12 mouse cellular contexts compared by ENCODE assay signal in the genomic region with DNA sequence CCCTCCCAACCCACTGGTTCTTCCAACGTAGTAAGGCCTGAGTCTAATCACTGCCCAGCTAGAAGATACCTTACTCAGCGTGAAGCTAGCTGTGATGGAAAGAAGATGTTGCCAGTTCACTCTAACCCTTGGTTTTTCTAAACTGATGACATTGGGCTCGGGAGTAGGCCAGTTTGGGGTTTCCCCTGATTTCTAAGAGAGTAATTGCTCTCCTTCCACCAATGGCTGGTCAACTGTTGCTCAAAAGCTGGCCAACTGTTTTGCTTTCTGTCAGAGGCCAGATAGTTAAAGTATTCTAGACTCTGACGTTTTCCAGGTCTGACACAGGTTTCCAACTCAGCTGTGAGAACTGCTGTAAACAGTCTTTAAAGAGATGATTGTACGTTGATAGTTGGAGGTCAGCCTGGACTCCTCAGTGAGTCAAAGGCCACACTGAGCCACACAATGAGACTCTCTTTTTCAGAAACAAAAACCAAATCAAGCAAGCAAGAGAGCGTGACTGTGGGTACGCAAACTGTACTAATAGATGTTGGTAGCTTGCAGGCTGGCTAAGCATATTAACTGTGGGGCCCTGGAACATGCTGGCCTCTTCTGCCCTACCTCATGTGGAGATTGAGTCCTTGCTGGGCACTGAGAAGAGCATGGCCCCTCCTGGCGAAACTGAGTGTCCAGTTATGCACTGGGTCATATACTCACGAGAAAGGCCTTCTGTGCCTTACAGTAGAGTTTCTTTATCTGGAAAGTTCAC. TPM values are rescaled to one million over a fixed set of nuclear protein-coding genes. Genes with fewer than 3 reads are reported as not detected.
DNase-seq lines count a peak whose midpoint lies in the region; ATAC-seq and TF ChIP-seq lines count a peak whose summit lies in the region.
"Had no signal": no experiment of that assay in that cellular context is flagged by ENCODE, and none has a peak within 500 bp of the region (broad histone marks: within the 10 kb centered on the region; RNA-seq: fewer than 3 reads in every experiment).

No protein-coding gene starts in this region.

- no peak for DNase-seq in heart, postnatal 25 days (ENCODE audit: low spot score)
- peak; percentile 53 for DNase-seq in induced T-regulatory cell, adult 2 months (ENCODE audit: low read depth)
- no peak for DNase-seq in liver, postnatal 0 days
- no peak for DNase-seq in layer of hippocampus, adult 2 months (ENCODE audit: low spot score in 2 of 2)
- no peak for DNase-seq in gastrocnemius, adult 18-20 months (ENCODE audit: low spot score)
- DNase-seq: cerebellum, adult 9-10 months; right cerebral cortex, postnatal 4 days; thymus, postnatal 4 days had no signal

- H3K4me2 ChIP-seq in heart, embryonic 13.5 days = peak overlapping the region; percentile 78
- peak overlapping the region; percentile 58 for H3K4me2 ChIP-seq in liver, postnatal 0 days (ENCODE audit: low read depth, low read length)

- peaks cover 62% of the 10 kb centered on the region for H3K4me1 ChIP-seq in heart, embryonic 13.5 days
- peaks cover 80% of the 10 kb centered on the region for H3K4me1 ChIP-seq in megakaryocyte, embryonic 14.5 days
- peaks cover 38% of the 10 kb centered on the region for H3K4me1 ChIP-seq in liver, postnatal 0 days (ENCODE audit: insufficient read depth)

- intact Hi-C loops in heart, postnatal 25 days (cut with DNase I) = no loop called here

- 59% methylated on average over 9 of the region's 9 CpGs for WGBS in heart, embryonic 13.5 days
- 54% methylated on average over 9 of the region's 9 CpGs for WGBS in liver, postnatal 0 days (ENCODE audit: insufficient replicate concordance)

- H3K27ac ChIP-seq in heart, embryonic 13.5 days (replicated peaks) = peak overlapping the region; percentile 24; the same call in 1 of the 2 replicates
- H3K27ac ChIP-seq in liver, postnatal 0 days (ENCODE audit: low read depth) = peak overlapping the region; percentile 77
- H3K27ac ChIP-seq in layer of hippocampus, adult 2 months = no peak overlapping the region

- H3K36me3 ChIP-seq in heart, embryonic 13.5 days = no peaks in the 10 kb centered on the region
- no peaks in the 10 kb centered on the region for H3K36me3 ChIP-seq in megakaryocyte, embryonic 14.5 days (replicated peaks; ENCODE audit: low read length)
- H3K36me3 ChIP-seq in liver, postnatal 0 days (replicated peaks; ENCODE audit: insufficient read depth, low read length) = no peaks in the 10 kb centered on the region

- TF ChIP-seq CTCF in liver, postnatal 0 days (IDR thresholded peaks at IDR 0.05; ENCODE audit: low read depth) = no peak
- TF ChIP-seq CTCF in layer of hippocampus, adult 2 months (conservative IDR thresholded peaks at IDR 0.05) = no peak

- H3K9ac ChIP-seq in heart, embryonic 13.5 days = peak overlapping the region; percentile 54; the same call in 1 of the 2 replicates
- peak overlapping the region; percentile 26; the same call in 1 of the 2 replicates for H3K9ac ChIP-seq in liver, postnatal 0 days (replicated peaks)

- H3K4me3 ChIP-seq in heart, embryonic 13.5 days = peak overlapping the region; percentile 34
- peak overlapping the region; percentile 34 for H3K4me3 ChIP-seq in megakaryocyte, embryonic 14.5 days (replicated peaks)
- no peak overlapping the region for H3K4me3 ChIP-seq in liver, postnatal 0 days (ENCODE audit: low read depth, low read length)
- H3K4me3 ChIP-seq in layer of hippocampus, adult 2 months = no peak overlapping the region; the same call in 1 of the 2 replicates
- H3K4me3 ChIP-seq: erythroblast, embryonic 14.5 days had no signal

- no peaks in the 10 kb centered on the region for H3K9me3 ChIP-seq in heart, embryonic 13.5 days
- H3K9me3 ChIP-seq in megakaryocyte, embryonic 14.5 days = no peaks in the 10 kb centered on the region
- H3K9me3 ChIP-seq in liver, postnatal 0 days (ENCODE audit: low read length) = no peaks in the 10 kb centered on the region

- no peak for TF ChIP-seq EP300 in liver, postnatal 0 days (IDR thresholded peaks at IDR 0.05; ENCODE audit: low read depth)

- no peak for ATAC-seq in heart, embryonic 13.5 days (ENCODE audit: extremely low read depth, insufficient number of reproducible peaks, low FRiP score, low TSS enrichment)
- ATAC-seq in megakaryocyte, adult 5-6 weeks (ENCODE audit: poor library complexity, severe bottlenecking) = no peak
- peak; percentile 25 for ATAC-seq in liver, postnatal 0 days

- H3K27me3 ChIP-seq in heart, embryonic 13.5 days (replicated peaks) = peaks cover 9% of the 10 kb centered on the region; the same call in 1 of the 2 replicates
- no peaks in the 10 kb centered on the region for H3K27me3 ChIP-seq in megakaryocyte, embryonic 14.5 days (replicated peaks)
- H3K27me3 ChIP-seq in liver, postnatal 0 days (ENCODE audit: insufficient read depth, low read length) = peaks cover 13% of the 10 kb centered on the region

RNA-seq across cellular contexts. Expression of a gene that starts 2.9 kb away (rescaled TPM):
- 2.4 and 2.7 TPM in 2 replicates for polyA plus RNA-seq in heart, embryonic 13.5 days (2015; fragmentation: Nextera tagmentation; extraction: Ambion mirVana)
- 10 to 100 TPM; 37.0 to 37.7 TPM for total RNA-seq in heart, postnatal 25 days (2021)
- 1.2 and 1.3 TPM in 2 replicates for polyA plus RNA-seq in megakaryocyte, embryonic 14.5 days (2012; ENCODE audit: insufficient read depth, low replicate concordance)
- total RNA-seq in megakaryocyte, adult 5-6 weeks (2015) = 25.4 and 37.0 TPM in 2 replicates
- total RNA-seq in megakaryocyte, adult 5-6 weeks (2017) = 36.7 and 42.4 TPM in 2 replicates
- polyA plus RNA-seq in liver, postnatal 0 days (2015; fragmentation: Nextera tagmentation; extraction: Ambion mirVana) = 1.1 and 1.4 TPM in 2 replicates
- 10 to 100 TPM; 30.6 to 33.1 TPM for total RNA-seq in layer of hippocampus, adult 2 months (2021)
- 1 to 10 TPM; 7.3 to 8.4 TPM for total RNA-seq in gastrocnemius, adult 18-20 months (2021)
- polyA plus RNA-seq: erythroblast, embryonic 14.5 days had no signal

RNA-seq across cellular contexts. Expression of a gene that starts 29.6 kb away (rescaled TPM):
- 33.3 and 39.3 TPM in 2 replicates for polyA plus RNA-seq in heart, embryonic 13.5 days (2015; fragmentation: Nextera tagmentation; extraction: Ambion mirVana)
- total RNA-seq in heart, postnatal 25 days (2021) = 10 to 100 TPM; 25.5 to 28.9 TPM
- polyA plus RNA-seq in megakaryocyte, embryonic 14.5 days (2012; ENCODE audit: insufficient read depth, low replicate concordance) = 8.1 TPM in 1 of 2 replicates, not detected in the other
- total RNA-seq in megakaryocyte, adult 5-6 weeks (2015) = 36.0 and 47.6 TPM in 2 replicates
- 13.5 and 19.5 TPM in 2 replicates for total RNA-seq in megakaryocyte, adult 5-6 weeks (2017)
- polyA plus RNA-seq in liver, postnatal 0 days (2015; fragmentation: Nextera tagmentation; extraction: Ambion mirVana) = 51.4 and 58.5 TPM in 2 replicates
- total RNA-seq in layer of hippocampus, adult 2 months (2021) = 10 to 100 TPM; 19.3 to 22.0 TPM
- total RNA-seq in gastrocnemius, adult 18-20 months (2021) = 10 to 100 TPM; 20.6 to 21.7 TPM

Comparison
In these comparisons a context has a peak if more than half of its experiments do, and no peak if none do; other contexts are left out.
1. H3K4me3 ChIP-seq: peak in heart, embryonic 13.5 days (single experiment) and megakaryocyte, embryonic 14.5 days (single experiment); none in liver, postnatal 0 days (single experiment) and layer of hippocampus, adult 2 months (single experiment).